Mouse (Mus musculus): ENCODE measurements around the gene Tas2r140. TPM values are rescaled to one million over a fixed set of nuclear protein-coding genes. Genes with fewer than 3 reads are reported as not detected.

Gene Tas2r140
- total RNA-seq (2022): not detected

DNA sequence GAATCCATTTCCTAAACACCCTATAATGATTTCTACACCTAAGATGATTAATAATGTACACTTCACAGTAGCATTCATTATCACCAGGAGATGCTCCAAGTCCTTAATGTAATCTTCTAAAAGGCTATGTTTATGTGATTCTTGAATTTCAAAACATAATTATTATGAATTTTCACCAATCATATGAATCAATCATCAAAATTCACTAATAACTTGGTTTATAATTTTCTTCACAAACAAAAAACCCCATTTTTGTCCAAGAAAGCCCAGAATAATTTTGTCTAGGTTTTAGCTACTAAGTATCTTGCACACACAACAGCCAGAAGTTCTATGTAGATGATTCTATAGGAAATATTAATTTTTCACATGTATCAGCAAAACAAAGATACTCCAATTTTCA lies at the start of gene Tas2r140:
Gene Tas2r140, minus strand, starts transcription at position 101 of the 400 bp plus-strand sequence.
- DNase-seq (ENCODE audit: low spot score in 2 of 2): no peak

DNA sequence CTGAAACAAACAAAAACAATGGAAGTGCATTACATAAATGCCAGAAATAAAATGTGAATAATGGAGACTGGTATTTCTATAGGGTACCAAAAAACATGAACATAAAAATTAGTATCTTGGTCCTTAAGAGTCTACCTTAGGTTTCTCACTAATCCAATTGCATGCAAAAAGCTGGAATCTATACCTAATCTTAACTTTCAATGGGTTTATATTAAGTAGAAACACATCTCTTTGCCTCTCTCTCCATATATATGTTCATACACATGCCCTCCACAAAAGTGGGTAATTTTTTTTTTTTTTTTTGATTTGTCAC lies 48.9 kb upstream of the Tas2r140 start, which contains the start of gene Smim10l1:
Gene Smim10l1, plus strand, starts transcription at position 301 of the 313 bp plus-strand sequence.
- no peak for DNase-seq (ENCODE audit: low spot score in 2 of 2)

DNA sequence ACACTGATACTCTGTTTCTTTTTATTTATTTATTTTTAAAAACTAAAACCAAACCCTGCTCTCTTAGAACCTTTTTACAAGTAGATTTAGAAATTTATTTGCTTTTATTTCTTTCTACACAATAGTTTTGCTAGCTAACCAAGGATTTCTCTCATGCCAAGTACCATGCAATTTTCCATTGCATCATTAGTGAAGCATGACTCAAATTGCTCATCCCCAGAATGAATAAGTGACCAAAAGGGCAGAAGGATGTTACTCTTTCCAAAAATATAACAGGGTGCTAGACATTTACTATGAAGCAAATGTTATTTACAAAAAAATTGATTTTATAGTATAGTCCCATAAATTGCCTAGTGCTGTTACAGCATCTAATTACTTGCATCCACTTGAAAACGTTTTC lies 46.8 kb upstream of the Tas2r140 start:
- no peak for DNase-seq (ENCODE audit: low spot score in 2 of 2)

DNA sequence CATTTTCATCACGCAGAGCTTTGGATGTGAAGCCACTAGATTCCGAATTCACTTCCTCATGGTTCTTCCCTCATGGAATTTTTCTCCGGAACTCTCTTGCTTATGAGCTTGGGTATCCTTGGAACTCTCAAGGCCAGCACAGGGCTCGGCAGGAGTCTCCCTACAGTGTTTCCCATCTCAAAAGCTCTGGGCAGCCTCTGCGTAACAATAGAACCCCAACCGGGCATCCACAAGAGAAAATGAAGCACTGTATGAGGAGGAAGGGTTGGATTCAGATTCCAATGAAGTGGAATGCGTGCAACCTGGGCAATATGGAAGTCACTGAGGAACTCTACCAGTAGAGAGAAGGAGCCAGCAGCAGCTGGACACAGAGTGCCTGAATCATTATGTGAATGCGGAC lies 36.6 kb upstream of the Tas2r140 start:
- no peak for DNase-seq (ENCODE audit: low spot score in 2 of 2)

DNA sequence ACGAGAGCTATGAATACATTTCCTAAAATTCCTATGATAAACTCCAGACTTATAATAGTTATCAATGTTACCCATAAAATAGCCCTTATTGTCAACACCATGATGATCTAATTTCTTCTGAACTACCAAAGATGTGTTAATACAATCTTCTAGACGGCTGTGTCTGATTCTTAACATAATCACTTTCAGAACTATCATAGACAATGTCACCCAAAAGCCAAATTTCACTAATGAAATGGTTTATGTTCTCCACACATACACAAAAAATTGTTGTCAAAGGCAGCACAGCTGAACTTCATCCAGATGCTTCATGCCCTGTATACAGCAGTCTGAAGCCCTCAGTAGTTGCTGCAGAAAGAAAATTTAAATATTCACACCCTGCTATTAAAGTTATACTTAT lies 18.6 kb downstream of the Tas2r140 start, which contains the start of gene Tas2r103:
Gene Tas2r103, minus strand, starts transcription at position 101 of the 400 bp plus-strand sequence.
- no peak for DNase-seq (ENCODE audit: low spot score in 2 of 2)

Other genes starting within 250 kb of the Tas2r140 start
- gene Tas2r123, start 208.7 kb downstream of the Tas2r140 start, total RNA-seq (2022): not detected
- not detected for gene Tas2r116, start 200.4 kb downstream of the Tas2r140 start, total RNA-seq (2022)
- gene Tas2r110, start 187.8 kb downstream of the Tas2r140 start, total RNA-seq (2022): not detected
- not detected for gene Tas2r113, start 162.8 kb downstream of the Tas2r140 start, total RNA-seq (2022)
- not detected for gene Tas2r125, start 146.2 kb downstream of the Tas2r140 start, total RNA-seq (2022)
- not detected for gene Tas2r129, start 104.7 kb downstream of the Tas2r140 start, total RNA-seq (2022)
- not detected for gene Tas2r131, start 97.9 kb downstream of the Tas2r140 start, total RNA-seq (2022)
- not detected for gene Tas2r109, start 74.9 kb downstream of the Tas2r140 start, total RNA-seq (2022)
- gene Tas2r103, start 18.7 kb downstream of the Tas2r140 start, total RNA-seq (2022): not detected
- gene Smim10l1, start 49.1 kb upstream of the Tas2r140 start, total RNA-seq (2022): 100 to 1,000 TPM; 101 to 125 (median 107) TPM
- gene 5530400C23Rik, start 236.4 kb upstream of the Tas2r140 start, total RNA-seq (2022): not detected

Measured in left cerebral cortex, adult 8-10 months (tissue).